Mouse (Mus musculus) thymus, adult 2 months (tissue): ENCODE results near the gene Agbl4. TPM values are rescaled to one million over a fixed set of nuclear protein-coding genes. Genes with fewer than 3 reads are reported as not detected.

Experiments
- DNase-seq: peaks from one replicate; pipeline ENCODE4 v3.0.0; 2021
- H3K27ac ChIP-seq: fragments of 200-500 bp; 2 replicates; pipeline ENCODE4 v1.5.1; 2012; ENCODE audit warnings: low read length, control low read depth; ENCODE audit not compliant: control insufficient read depth, insufficient read depth
- H3K27me3 ChIP-seq: fragments of 200-500 bp; 2 replicates; pipeline ENCODE4 v1.6.1; 2012; ENCODE audit warnings: mild to moderate bottlenecking, low read length, moderate library complexity, mixed read lengths; ENCODE audit not compliant: control insufficient read depth, insufficient read depth
- H3K36me3 ChIP-seq: fragments of 200-500 bp; 2 replicates; pipeline ENCODE4 v1.6.1; 2012; ENCODE audit warnings: mild to moderate bottlenecking, low read length, moderate library complexity; ENCODE audit not compliant: control insufficient read depth, insufficient read depth
- H3K4me1 ChIP-seq: fragments of 200-500 bp; replicated peaks from 2 replicates; pipeline ENCODE4 v1.6.1; 2012; ENCODE audit warnings: low read length; ENCODE audit not compliant: control insufficient read depth, insufficient read depth
- H3K4me3 ChIP-seq: fragments of 200-500 bp; 2 replicates; pipeline ENCODE4 v1.5.1; 2012; ENCODE audit warnings: mild to moderate bottlenecking, low read length, control low read depth, moderate library complexity; ENCODE audit not compliant: control insufficient read depth, insufficient read depth
- CTCF ChIP-seq: fragments of 200-500 bp; IDR thresholded peaks from 2 replicates; pipeline ENCODE4 v1.5.1; 2012; ENCODE audit warnings: mild to moderate bottlenecking, control low read depth, low read length, moderate library complexity, borderline replicate concordance; ENCODE audit not compliant: control insufficient read depth, poor library complexity, insufficient read depth; ENCODE audit errors: extremely low read depth
- POLR2A ChIP-seq: fragments of 200-500 bp; IDR thresholded peaks from 2 replicates; pipeline ENCODE4 v1.6.1; 2012; ENCODE audit warnings: mild to moderate bottlenecking, low read length, control low read depth, moderate library complexity; ENCODE audit not compliant: control insufficient read depth, poor library complexity, insufficient read depth; ENCODE audit errors: extremely low read depth
- WGBS: fragments of 180-500 bp; shearing (Covaris S2); methylation state at CpG from one replicate; pipeline ENCODE4 v1.1.7; 2018; 5-methylcytosine and 5-hydroxymethylcytosine counted together
- polyA plus RNA-seq: library from polyadenylated mRNA; depleted of rRNA; stranded (reverse); fragments of >200 nt; gene quantifications from 2 replicates; pipeline ENCODE4 v1.2.3, GENCODE M21; 2012

Gene Agbl4
- polyA plus RNA-seq, 1 experiment = 0.07 TPM

GRCm38 (mm10) chr4:111424371-111424950 is 1027.0 kb downstream of the Agbl4 start:
- 98% methylated on average over 1 of the region's 1 CpGs for WGBS
- no peak for DNase-seq
- Histone ChIP-seq H3K4me1 (no peaks in the 10 kb centered on the region), H3K4me3 (no peak overlapping the region), H3K36me3 (no peaks in the 10 kb centered on the region), H3K27me3 (no peaks in the 10 kb centered on the region), H3K27ac (no peak overlapping the region)
- TF ChIP-seq POLR2A (no peak), CTCF (no peak)

GRCm38 (mm10) chr4:111425170-111425569 is 1027.7 kb downstream of the Agbl4 start:
- Histone ChIP-seq H3K4me3 (no peak overlapping the region), H3K36me3 (no peaks in the 10 kb centered on the region), H3K4me1 (no peaks in the 10 kb centered on the region), H3K27me3 (no peaks in the 10 kb centered on the region), H3K27ac (no peak overlapping the region)
- TF ChIP-seq CTCF (no peak), POLR2A (no peak)
- no peak for DNase-seq
- whole genome bisulfite sequencing = 87% methylated on average over 6 of the region's 6 CpGs

DNA sequence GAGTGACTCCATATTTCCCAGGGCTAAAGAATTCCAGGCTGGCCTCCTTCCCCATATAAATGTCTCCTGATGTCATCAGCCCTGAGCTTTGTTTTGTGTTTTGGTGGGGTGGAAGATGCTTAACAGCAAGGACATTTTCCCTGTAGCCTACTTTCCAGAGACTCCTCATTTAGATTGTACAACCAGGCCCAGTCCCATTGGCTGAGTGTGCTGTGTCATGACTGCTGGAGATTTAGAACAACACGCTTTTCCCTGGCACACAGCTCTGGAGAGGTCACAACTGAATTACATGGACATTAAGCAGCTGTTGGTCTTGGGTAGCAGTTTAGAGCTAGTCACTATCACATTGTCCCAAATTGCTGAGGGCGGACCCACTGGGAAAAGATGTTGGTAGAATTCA is 1033.7 kb downstream of the Agbl4 start:
- TF ChIP-seq CTCF (no peak), POLR2A (no peak)
- H3K27me3 ChIP-seq = no peaks in the 10 kb centered on the region
- H3K36me3 ChIP-seq = peaks cover 8% of the 10 kb centered on the region; the same call in 1 of the 2 replicates
- 97% methylated on average over 2 of the region's 2 CpGs for WGBS
- H3K4me1 ChIP-seq = no peaks in the 10 kb centered on the region
- no peak for DNase-seq
- H3K4me3 ChIP-seq = no peak overlapping the region
- H3K27ac ChIP-seq = no peak overlapping the region

- Histone ChIP-seq H3K27ac (no peak overlapping the region), H3K36me3 (peaks cover 8% of the 10 kb centered on the region; the same call in 1 of the 2 replicates), H3K27me3 (no peaks in the 10 kb centered on the region), H3K4me1 (no peaks in the 10 kb centered on the region), H3K4me3 (no peak overlapping the region)
- no peak for TF ChIP-seq CTCF
- TF ChIP-seq POLR2A = no peak
- 92% methylated on average over 5 of the region's 5 CpGs for WGBS
- no peak for DNase-seq
Measured at GRCm38 (mm10) chr4:111432013-111432412, 1034.6 kb downstream of the Agbl4 start.

DNA sequence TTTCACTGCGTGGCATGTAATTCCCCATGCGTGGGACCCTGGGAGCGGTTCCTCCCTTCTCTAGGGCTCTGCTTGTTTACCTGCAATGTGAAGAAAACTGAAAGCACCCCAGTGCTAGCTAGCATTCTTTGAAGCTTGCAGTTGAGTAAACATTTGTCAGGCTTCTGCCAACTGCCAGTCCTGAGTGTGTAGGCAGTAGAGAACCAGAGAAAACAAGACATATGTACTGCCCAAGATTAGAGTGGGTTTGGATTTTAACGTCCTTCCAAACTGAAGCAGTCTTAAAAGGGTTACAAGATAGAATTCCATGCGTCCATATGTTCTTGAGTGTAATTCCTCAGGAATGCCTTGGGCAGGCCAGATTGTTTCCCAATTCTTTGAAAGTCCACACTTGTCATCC is 1035.0 kb downstream of the Agbl4 start:
- DNase-seq = no peak
- TF ChIP-seq POLR2A (no peak), CTCF (no peak)
- whole genome bisulfite sequencing = 96% methylated on average over 5 of the region's 5 CpGs

DNA sequence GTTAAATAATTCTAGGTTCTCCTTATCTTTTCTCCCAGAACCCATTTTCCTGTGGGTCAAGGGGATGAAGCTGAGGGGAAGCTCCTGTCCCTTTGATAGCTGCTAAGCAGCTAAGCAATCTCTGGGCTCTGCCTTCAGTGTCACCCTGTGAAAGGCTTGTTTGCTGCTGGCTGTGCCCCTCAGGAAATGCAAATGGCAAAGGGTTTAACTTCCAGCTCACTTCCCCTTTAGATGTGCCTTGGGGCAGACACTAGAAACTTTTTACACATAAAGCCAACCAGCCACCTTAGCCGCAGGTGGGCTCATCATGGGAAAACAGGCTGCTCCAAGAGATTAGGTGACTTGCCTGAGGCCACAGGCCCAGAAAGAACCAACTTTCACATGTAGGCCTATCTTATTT is 1044.2 kb downstream of the Agbl4 start:
- 88% methylated on average over 1 of the region's 1 CpGs for WGBS
- Histone ChIP-seq H3K27ac (no peak overlapping the region), H3K4me1 (peaks cover 8% of the 10 kb centered on the region; the same call in 1 of the 2 replicates), H3K36me3 (no peaks in the 10 kb centered on the region), H3K4me3 (no peak overlapping the region), H3K27me3 (no peaks in the 10 kb centered on the region)
- DNase-seq = no peak
- TF ChIP-seq CTCF (no peak), POLR2A (no peak)

More for the DNA sequence above, 1035.0 kb downstream of the Agbl4 start:
- H3K36me3 ChIP-seq = peaks cover 8% of the 10 kb centered on the region; the same call in 1 of the 2 replicates
- no peak overlapping the region for H3K4me3 ChIP-seq
- H3K27ac ChIP-seq = no peak overlapping the region
- no peaks in the 10 kb centered on the region for H3K4me1 ChIP-seq
- no peaks in the 10 kb centered on the region for H3K27me3 ChIP-seq

GRCm38 (mm10) chr4:111442435-111443238 is 1045.2 kb downstream of the Agbl4 start:
- H3K4me3 ChIP-seq = no peak overlapping the region
- no peaks in the 10 kb centered on the region for H3K27me3 ChIP-seq
- H3K36me3 ChIP-seq = no peaks in the 10 kb centered on the region
- H3K4me1 ChIP-seq = peaks cover 8% of the 10 kb centered on the region; the same call in 1 of the 2 replicates
- WGBS = 21% methylated on average over 1 of the region's 1 CpGs
- DNase-seq = no peak
- TF ChIP-seq CTCF (no peak), POLR2A (no peak)
- H3K27ac ChIP-seq = no peak overlapping the region
